Comparison of ENCODE assay signal across 10 mouse cellular contexts in the genomic region with DNA sequence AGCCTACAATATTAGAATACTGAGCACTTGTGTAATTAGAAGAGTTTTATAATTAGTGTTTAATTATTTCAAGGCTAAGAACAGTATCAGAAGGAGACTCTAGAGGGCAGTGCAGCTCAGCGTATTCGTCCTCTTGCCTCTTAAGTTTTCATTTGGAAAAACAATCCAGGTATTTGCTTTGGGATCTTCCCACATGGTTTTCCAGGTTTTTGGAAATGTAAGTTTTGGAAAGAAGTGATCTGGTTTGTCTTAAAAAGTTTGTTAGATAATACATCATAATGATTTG.
DNase-seq lines count a peak whose midpoint lies in the region; ATAC-seq lines count a peak whose summit lies in the region.
"Had no signal": no experiment of that assay in that cellular context is flagged by ENCODE, and none has a peak within 500 bp of the region (broad histone marks: within the 10 kb centered on the region; RNA-seq: fewer than 3 reads in every experiment).

No protein-coding gene starts in this region.

- DNase-seq in hindbrain, embryonic 11.5 days (ENCODE audit: low spot score) = peak; percentile 56
- DNase-seq in right cerebral cortex, postnatal 4 days = peak; percentile 9
- no peak for DNase-seq in right cerebral cortex, postnatal 36 days (ENCODE audit: low spot score in 2 of 2)
- DNase-seq in embryo, embryonic 10 days (ENCODE audit: low spot score) = peak; percentile 59
- DNase-seq in retina, postnatal 1 day = peak; percentile 82
- DNase-seq in urinary bladder, postnatal 14 days (ENCODE audit: low spot score) = no peak
- DNase-seq in gastrocnemius, postnatal 10 days = no peak

- H3K27me3 ChIP-seq in hindbrain, embryonic 11.5 days (ENCODE audit: control insufficient read depth, insufficient read depth, low read length) = no peaks in the 10 kb centered on the region
- H3K27me3 ChIP-seq in hindbrain, embryonic 13.5 days = no peaks in the 10 kb centered on the region
- H3K27me3 ChIP-seq: heart, embryonic 13.5 days; limb, embryonic 15.5 days had no signal

- H3K36me3 ChIP-seq in hindbrain, embryonic 11.5 days (ENCODE audit: control insufficient read depth, insufficient read depth, low read length) = no peaks in the 10 kb centered on the region
- H3K36me3 ChIP-seq in hindbrain, embryonic 13.5 days = no peaks in the 10 kb centered on the region
- H3K36me3 ChIP-seq: heart, embryonic 13.5 days; limb, embryonic 15.5 days had no signal

- no peak overlapping the region for H3K9ac ChIP-seq in hindbrain, embryonic 11.5 days (ENCODE audit: low read depth, low read length)
- H3K9ac ChIP-seq in hindbrain, embryonic 13.5 days = no peak overlapping the region
- H3K9ac ChIP-seq: limb, embryonic 15.5 days had no signal

- H3K27ac ChIP-seq in hindbrain, embryonic 11.5 days (ENCODE audit: low read depth, low read length) = no peak overlapping the region
- H3K27ac ChIP-seq in hindbrain, embryonic 13.5 days = no peak overlapping the region
- H3K27ac ChIP-seq: limb, embryonic 15.5 days had no signal

- H3K4me2 ChIP-seq in hindbrain, embryonic 11.5 days (replicated peaks; ENCODE audit: low read depth, low read length) = no peak overlapping the region
- H3K4me2 ChIP-seq in hindbrain, embryonic 13.5 days = no peak overlapping the region
- H3K4me2 ChIP-seq: heart, embryonic 13.5 days; limb, embryonic 15.5 days had no signal

- peaks cover 3% of the 10 kb centered on the region; the same call in 1 of the 2 replicates for H3K4me1 ChIP-seq in hindbrain, embryonic 11.5 days (replicated peaks; ENCODE audit: control insufficient read depth, insufficient read depth, low read length)
- peaks cover 74% of the 10 kb centered on the region for H3K4me1 ChIP-seq in hindbrain, embryonic 13.5 days (replicated peaks)

- WGBS in hindbrain, embryonic 11.5 days = 24% methylated on average over 2 of the region's 2 CpGs
- WGBS in hindbrain, embryonic 13.5 days = 14% methylated on average over 2 of the region's 2 CpGs

- no peak for ATAC-seq in hindbrain, embryonic 11.5 days (ENCODE audit: low FRiP score)
- no peak for ATAC-seq in hindbrain, embryonic 13.5 days (ENCODE audit: low FRiP score)

- no peaks in the 10 kb centered on the region for H3K9me3 ChIP-seq in hindbrain, embryonic 11.5 days (ENCODE audit: control insufficient read depth, low read length)
- H3K9me3 ChIP-seq in hindbrain, embryonic 13.5 days = no peaks in the 10 kb centered on the region
- H3K9me3 ChIP-seq: heart, embryonic 13.5 days; limb, embryonic 15.5 days had no signal

- H3K4me3 ChIP-seq in hindbrain, embryonic 11.5 days (ENCODE audit: low read depth, low read length) = no peak overlapping the region
- no peak overlapping the region for H3K4me3 ChIP-seq in hindbrain, embryonic 13.5 days
- H3K4me3 ChIP-seq: heart, embryonic 13.5 days; limb, embryonic 15.5 days had no signal

Comparison
In these comparisons a context has a peak if more than half of its experiments do, and no peak if none do; other contexts are left out.
1. DNase-seq: peak in hindbrain, embryonic 11.5 days (single experiment), right cerebral cortex, postnatal 4 days (single experiment), embryo, embryonic 10 days (single experiment) and retina, postnatal 1 day (single experiment); none in right cerebral cortex, postnatal 36 days (0 of 2), urinary bladder, postnatal 14 days (single experiment) and gastrocnemius, postnatal 10 days (single experiment).